Mouse (Mus musculus) spleen, postnatal 10 days (tissue): Measurements from ENCODE around the gene Rap2a.

Experiments used
- DNase-seq, 2 experiments: peaks; one replicate each; pipeline ENCODE4 v3.0.0; 2021 to 2022; ENCODE audit warnings: low spot score in 2 of 2

The Rap2a gene

DNA sequence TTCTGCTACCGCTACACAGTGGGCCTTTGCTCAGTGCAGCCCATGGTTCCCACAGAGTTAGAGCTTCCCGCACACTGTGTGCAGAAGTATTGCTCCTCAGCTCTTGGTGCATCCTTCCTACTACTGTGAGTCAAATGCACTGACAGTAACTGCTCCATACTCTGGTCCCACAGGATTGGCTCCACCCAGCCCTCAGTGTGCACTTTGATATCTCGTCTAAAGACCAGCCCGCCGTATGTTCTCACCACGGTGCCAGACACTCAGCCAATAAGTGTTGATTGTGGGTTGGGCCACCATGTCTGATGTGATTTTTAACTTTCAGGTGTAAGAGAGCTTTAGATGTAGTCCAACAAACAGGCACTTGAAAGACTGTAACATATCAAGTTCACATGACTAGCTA, 21.4 kb downstream of the Rap2a start:
- no peak for DNase-seq

DNA sequence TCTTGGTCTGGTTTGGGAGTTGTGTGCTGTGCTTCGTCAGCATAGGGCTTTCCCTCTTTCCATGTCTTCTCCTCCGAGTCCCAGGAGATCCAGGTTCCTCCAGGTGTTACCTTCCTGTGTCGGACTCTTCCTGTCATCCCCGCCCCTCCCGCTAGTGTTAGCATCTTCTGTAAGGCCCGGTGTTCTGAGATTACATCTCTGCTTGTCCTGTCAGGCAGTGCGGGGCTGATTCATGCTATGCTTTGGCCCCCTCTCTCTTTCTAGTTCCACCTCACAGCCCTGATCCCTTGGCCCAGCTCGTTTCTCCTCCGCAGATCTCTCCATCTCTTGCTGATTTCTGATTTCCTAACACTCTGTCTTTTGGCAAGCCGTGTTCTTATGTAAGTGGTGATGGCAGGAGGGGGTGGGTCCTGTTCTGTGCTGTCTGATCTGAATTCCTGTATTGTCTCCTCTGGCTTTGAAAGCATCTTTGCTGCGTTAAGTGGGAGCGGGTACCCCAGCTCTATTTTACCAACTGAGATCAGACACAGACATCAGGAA, 21.8 kb downstream of the Rap2a start:
- DNase-seq = no peak

DNA sequence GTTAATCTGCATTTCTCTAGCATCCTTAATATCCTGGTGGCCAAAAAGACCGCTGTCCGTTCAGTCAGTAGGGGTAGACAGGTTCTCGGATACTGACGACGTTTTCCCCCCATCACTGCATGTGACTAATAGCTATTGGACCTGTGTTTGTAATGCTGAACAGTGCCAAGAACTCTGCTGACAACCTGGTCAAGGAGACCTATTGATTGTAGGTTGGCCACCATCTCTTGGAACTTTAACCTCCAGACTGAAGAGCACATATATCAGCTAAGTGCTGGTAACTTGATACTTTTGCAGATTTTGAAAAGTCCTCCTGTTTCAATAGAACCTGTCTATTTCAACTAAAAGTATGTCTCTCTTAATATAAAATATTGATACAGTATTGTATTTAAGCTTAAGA, 22.5 kb downstream of the Rap2a start:
- DNase-seq = no peak

DNA sequence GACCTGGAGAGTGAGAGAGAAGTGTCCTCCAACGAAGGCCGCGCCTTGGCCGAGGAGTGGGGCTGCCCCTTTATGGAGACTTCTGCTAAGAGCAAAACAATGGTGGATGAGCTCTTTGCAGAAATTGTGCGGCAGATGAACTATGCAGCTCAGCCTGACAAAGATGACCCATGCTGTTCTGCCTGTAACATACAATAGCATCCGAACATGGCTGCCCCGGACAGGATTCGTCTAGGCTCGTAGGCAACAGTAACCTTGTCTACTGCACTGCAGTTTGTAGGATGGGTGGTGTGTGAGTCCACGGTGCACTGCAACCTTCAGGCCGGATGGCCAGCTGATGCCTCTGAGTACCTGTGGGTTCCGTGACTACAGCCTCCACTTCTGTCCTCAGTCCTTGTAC, 25.4 kb downstream of the Rap2a start:
- no peak for DNase-seq

DNA sequence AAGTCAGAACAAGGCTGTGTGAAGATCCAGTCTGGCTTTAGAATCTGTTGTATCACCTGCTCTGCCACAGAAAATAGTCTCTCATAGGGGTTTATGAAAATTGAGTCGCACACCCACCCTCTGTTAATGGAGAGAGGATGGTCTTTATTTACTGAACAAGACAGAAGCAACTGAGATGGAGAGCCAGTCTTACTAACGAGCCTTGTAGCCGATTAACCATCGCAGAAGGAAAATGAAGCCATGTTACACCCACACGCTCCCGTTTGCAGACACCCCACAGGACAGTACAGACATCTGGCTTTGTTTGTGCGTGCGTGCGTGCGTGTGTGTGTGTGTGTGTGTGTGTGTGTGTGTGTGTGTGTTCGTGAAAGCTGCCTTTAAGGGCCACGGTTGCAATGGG, 26.2 kb downstream of the Rap2a start:
- DNase-seq = no peak

DNA sequence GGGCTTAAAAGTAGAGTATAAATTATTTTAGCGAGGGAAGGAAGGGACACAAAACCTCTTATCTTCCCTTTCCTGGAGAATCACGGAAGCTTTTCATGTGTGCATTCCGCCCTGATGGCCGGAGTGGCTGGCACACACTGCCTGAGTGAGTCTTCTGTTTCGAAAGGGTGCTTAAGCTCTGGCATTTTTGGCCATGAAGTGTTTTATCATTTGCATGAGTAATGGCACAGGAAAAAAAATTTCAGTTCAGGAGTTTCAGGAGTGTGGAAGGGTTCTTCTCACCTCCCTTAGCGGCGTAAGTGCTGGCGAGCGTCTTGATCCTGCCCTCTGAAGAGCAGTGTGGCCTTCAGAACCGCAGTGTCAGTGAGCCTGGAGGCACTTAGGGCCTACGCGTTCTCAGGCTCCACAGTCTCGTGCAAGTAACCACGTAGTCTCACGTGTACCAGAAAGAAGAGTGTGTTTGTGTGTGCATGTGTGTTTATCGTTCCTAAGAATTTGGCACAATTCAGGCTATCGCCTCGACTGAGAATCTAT, 26.8 kb downstream of the Rap2a start:
- no peak for DNase-seq

DNA sequence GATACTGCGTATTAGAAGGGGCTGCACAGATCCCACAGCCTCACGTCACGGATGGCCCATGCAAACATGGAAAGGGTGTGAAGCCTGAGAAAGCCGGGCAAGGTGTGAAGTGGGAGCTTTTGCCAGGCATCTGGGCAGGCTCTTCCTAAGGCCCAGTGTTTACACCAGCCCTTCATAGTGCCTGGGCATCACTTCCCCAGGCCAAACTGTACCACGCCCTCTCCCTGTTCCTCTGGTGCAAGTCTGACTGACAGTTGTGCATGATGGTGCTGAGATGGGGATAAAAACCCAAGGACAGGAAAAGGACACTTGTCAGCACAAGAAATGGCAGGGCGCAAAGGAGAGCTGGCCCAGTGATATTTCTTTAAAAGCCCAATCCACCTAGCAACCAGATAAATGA, 27.7 kb downstream of the Rap2a start:
- DNase-seq = no peak

DNA sequence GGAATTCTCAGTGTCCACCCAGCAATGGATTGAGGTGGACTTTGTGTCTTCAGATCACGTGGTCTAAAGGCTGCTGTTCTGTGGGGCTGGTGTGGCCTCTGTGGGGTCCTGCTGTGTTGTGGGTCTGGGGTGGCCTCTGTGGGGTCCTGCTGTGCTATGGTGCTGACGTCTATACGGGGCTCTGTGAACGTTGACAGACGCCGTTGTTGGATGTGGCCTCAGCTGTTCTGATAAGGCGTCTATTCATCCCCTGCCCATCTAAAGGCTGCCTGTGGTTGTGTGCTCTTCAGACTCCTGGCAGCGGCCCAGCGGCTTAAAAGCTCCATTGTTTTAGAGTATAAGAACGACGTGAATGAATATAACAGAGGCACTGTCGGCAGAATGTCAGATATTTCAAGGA, 29.3 kb downstream of the Rap2a start:
- DNase-seq = no peak

DNA sequence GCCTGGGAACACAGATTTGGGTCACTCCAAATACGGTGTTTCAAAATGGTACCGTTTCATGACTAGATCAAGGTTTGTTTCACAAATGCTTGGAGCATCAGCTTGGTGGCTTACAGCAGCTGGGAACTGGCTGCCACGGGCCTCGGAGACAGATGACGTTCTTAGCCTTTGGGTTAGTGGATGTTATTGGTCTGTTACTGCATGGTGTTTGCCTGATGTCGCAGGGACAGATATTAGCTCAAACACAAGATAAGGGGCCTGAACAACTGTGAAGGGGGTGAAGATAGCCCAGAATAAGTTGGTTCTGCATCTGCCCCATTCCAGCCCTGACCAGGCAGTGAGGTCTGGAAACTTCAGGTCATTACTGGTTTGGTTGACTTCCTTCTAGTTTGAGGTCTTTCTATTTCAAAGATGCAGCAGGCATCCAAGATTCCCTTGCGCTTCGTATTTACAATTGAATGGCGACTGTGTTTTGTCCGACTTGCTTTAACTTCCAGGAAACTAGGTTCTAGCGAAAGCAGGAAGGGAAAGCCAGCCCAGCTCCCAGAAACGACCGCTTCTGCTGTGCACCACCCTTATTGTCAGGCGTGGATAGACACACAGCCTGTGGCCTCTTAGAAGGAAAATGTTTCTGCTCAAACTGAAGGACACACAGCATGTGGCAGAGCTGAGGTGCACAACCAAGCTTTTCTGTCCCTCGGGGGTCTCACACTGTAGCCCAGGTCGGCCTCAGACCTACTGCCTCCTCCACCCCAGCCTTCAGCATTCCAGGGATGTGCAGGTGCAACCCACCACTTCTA, 30.5 kb downstream of the Rap2a start:
- no peak for DNase-seq

DNA sequence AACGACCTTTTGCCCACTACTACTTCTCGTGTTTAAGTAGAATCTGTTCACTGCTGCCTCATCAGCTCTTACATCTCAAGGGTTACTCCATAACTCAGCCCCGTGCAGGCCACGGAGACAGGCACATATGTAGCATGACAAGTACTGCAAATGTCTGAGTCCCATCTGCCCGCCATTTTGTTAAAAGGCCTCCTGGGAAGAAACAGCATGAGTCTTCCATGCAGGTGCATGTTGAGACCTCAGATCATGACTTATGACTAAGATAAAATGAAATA, 31.1 kb downstream of the Rap2a start:
- no peak for DNase-seq

DNA sequence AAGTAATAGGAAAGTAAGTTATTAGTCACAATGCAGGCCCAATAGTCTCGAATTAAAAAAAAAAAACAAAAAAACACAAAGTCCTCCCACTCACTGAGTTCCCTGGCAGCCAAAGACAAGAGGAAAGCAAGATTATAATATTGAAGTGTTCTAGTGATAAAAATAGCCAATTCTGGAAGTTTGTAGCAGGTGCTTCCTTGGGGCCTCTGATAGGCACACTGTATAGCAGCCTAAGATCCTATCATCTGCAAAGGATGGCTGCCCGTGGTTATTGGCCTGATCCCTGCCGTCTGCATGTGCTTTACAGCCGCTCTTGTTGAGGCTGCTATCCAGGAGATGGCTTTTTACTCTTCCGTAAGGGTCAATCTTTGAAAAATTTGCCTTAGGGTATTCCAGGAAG, 33.6 kb downstream of the Rap2a start:
- no peak for DNase-seq

DNA sequence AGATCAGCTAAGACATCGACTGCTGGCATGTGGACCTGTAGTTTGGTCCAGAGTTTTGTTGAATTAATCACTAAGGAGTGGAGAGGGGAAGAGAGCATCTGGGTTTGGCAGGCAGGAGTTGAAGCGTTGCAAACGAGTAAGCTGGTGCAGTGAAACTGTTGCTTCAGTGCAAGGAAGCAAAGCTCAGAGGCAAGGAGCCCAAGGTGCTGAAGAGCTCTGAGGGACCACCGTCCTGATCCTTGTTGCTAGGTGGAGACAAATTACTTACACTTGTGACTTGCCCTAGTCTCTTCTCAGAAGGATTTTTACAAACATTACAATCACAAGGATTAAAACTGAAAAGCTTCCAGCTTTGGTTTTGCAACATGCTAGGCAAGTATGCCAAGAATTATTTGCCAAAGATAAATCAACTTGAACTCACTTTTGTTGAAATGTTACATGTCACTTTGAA, 36.6 kb downstream of the Rap2a start:
- DNase-seq = no peak

DNA sequence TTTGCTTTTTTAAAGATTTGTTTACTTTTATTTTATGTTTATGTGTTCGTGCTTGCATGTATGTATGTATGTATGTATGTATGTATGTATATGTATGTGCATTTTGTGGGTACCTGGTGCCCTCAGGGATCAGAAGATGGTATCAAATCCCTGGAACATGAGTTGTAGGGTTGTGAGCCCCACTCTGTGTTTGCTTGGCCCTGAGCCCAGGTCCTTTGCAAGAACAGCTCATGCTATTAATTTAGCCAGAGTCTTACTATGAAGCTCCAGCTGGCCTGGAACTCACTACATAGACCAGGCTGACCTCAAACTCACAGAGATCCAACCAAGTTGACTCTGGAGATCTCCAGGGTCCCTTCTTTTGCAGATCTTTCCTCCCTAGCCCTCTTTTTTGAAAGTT, 37.1 kb downstream of the Rap2a start:
- no peak for DNase-seq

DNA sequence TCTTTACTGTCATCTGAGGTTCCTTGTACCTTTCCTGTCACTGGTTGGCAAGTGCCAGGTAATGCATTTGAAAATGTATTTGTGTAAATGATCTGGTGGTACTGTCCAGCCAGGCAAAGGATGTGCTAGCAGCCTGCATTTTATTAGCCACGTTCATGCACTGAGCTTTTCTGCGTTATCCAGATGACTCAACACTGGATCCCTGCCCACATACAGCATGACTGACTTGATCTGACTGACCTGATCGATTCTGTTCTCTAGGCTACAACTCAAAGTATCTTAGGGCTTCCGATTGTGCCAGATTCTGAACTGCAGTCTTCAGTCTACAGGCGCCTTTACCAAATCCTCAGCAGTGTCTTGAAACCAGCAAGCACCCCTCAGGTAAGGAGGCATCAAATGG, 40.5 kb downstream of the Rap2a start:
- DNase-seq = no peak

DNA sequence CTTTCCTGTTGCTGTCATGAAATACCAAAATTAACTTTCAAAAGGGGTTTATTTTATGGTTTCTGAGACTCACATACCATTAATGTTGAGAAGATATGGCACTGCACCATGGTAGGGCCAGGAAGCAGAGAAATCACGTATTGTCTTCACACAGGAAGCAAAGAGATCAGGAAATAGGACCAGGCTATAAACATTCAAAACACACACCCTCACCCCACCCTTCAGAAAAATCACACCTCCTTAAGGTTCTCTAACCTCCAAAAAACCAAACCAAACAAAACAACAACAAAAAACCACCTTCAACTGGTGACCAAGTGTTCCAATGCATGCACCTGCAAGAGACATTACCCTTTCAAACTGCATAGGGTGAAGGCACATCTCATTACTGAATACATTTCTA, 41.7 kb downstream of the Rap2a start:
- no peak for DNase-seq

DNA sequence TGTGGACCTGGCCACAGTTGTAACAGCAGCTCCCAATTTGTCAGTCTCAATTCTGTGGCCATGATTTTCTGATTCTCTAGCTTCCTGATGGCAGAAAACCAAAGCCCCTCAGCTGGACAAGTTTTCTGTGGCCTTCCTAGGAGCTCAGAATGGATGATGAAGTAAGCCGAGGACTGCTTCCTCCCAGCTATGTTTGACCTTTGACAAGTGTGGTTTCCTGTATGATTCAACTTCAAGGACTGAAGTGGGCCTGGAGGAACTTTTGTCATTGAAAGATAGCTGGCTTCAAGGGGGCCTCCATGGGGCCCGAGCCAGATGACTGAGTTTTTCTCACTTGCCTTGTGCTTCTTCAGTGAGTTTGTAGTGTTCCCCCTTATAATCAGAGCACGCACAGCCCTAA, 42.6 kb downstream of the Rap2a start:
- DNase-seq = no peak

DNA sequence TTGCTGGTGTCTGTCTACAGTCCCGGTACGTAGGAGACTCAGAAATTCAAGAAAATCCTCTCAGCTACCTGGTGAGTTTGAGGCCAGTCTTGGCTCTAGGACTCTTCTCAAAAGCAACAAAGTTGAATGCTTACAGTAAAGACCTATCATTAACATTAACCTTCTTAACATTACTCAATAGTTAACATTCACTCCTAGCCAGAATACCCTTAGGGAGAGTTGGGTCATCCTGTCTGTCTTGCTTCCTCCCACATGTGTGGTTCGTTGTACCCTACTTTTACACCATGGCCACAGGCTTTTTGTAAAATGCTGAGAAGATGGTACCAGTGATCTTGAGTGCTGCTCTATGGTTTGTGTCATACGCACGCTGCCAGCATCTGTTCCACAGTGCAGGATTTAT, 45.1 kb downstream of the Rap2a start:
- DNase-seq = no peak

DNA sequence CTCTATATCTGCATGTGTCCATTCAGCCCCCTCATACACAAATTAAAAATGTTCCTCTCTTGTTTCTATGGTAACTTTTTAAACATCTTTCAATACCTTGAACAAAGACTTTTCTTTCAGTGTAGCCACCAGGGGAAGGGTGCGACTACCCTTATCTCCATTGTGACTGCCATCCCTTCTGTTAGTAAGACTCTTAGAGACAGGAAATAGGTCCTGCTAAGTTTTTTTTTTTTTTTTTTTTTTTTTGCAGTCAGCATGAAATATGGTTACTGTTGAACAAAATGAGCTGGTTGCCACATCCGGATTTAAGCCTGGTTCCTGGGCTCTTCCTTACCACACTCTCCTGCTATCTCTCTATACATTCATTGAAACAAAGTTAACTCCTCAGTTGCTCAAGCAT, 47.4 kb downstream of the Rap2a start:
- DNase-seq = no peak

DNA sequence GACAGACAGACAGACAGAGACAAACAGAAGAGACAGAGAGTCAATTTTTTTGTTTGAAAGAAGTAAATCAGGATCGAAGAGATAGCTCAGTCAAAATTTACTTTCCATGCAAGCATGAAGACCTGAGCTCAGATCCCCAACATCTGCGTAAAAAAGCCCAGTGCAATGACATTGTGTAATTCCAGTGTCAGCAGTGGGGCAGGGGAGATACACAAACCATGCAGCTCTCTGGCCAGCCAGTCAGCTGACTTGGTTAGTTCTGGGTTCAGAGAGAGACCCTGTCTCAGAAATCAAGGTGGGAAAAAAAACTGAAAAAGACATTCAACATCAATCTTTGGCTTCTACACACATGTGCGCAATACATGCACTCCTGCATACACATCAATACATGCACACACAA, 55.1 kb downstream of the Rap2a start:
- DNase-seq = no peak

DNA sequence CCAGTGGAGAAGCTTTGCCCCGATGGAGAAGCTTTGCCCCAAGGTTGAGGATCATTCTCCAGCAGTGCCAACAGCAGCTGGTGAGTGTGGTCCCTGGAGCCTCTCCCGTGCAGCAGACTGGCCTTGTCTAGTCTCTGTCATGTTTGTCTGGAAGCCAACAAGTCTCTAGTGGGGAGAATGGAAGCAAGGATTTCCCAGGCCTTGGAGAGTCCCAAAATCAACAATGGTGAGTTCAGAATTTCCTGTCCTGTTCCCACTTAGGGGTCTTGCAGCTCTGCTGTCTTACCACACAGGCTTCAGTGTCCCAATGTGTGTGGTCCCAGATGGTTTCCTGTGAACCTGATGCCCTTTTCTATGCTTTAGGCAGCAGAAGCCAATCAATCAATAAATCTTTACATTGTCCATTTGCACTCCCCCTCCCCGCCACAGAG, 56.6 kb downstream of the Rap2a start:
- DNase-seq = no peak

DNA sequence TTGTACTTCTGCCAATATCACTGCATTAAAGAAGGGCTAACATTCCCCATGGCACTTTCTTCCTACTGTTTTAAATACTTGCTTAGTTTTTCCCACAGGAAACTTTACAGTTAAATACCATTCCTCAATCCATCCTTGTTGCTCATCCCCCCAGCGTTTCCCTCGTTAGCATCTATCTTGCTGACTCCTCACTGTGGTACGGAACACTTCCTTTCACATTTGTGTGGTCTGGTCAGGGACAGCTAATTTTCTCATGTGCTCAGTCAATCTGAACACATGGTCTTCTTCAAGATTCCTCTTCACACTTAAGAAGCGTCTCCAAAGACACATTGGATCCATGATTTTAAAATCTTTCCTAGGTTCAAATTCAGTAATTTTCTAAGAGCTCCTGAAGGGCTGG, 57.2 kb downstream of the Rap2a start:
- no peak for DNase-seq

DNA sequence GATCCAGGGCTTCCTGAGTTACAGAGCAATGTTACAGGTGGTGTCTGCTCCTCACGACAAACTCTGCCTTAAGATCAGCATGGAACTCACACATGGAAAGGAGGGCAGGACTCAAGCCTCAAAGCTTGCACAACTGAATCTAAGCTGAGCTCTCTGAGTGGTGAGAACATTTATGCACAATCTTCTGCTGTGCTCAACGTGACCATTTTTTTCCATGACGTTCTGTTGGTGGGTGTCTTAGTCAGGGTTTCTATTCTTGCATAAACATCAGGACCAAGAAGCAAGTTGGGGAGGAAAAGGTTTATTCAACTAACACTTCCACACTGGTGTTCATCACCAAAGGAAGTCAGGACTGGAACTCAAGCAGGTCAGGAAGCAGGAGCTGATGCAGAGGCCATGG, 57.7 kb downstream of the Rap2a start:
- DNase-seq = no peak

DNA sequence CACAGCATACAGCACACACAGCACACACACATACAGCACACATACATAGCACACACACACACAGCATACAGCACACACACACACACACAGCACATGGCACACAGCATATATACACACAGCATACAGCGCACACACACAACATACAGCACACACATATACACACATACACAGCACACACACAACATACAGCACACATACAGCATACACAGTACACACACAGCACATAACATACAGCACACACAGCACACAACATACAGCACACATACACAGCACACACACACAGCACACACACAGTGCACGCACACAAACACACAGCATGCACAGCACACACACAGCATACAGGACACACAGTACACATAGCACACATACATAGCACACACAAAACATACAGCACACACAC, 60.9 kb downstream of the Rap2a start:
- DNase-seq = no peak

DNA sequence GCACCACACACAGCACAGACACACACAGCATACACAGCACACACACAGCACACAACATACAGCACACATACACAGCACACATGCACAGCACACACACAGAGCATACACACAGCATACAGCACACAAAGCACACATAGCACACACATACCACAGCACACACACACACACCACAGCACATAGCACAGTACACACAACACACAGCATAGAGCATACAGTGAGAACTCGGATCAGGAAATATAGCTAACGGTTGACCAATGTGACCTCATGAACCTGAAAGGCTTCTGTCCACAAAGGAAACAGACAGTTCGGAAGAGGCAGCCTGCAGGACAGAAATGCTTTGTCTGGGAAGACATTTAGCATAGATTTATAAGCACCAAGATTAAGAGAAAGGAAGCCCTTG, 61.4 kb downstream of the Rap2a start:
- DNase-seq = no peak
